Mouse (Mus musculus) heart, embryonic 12.5 days (tissue): ENCODE results near the gene Prkag1. TPM values are rescaled to one million over a fixed set of nuclear protein-coding genes. Genes with fewer than 3 reads are reported as not detected.

ENCODE experiments used
- ATAC-seq: fragments of 200-750 bp; cut with Nextera tagmentation; 2 replicates; pipeline ENCODE4 v1.8.0; 2017; ENCODE audit warnings: moderate TSS enrichment, moderate library complexity; ENCODE audit not compliant: insufficient number of reproducible peaks, low FRiP score
- H3K27ac ChIP-seq: fragments of 300-500 bp; sonication (generic); 2 replicates; pipeline ENCODE4 v1.5.1; 2016; ENCODE audit warnings: mild to moderate bottlenecking, moderate library complexity; ENCODE audit not compliant: poor library complexity, severe bottlenecking
- H3K27me3 ChIP-seq: fragments of 300-500 bp; sonication (generic); replicated peaks from 2 replicates; pipeline ENCODE4 v1.6.1; 2016; ENCODE audit warnings: mild to moderate bottlenecking, moderate library complexity
- H3K36me3 ChIP-seq: fragments of 300-500 bp; sonication (generic); 2 replicates; pipeline ENCODE4 v1.6.1; 2016; ENCODE audit warnings: mild to moderate bottlenecking, moderate library complexity
- H3K4me1 ChIP-seq: fragments of 300-500 bp; sonication (generic); replicated peaks from 2 replicates; pipeline ENCODE4 v1.6.1; 2016; ENCODE audit warnings: mild to moderate bottlenecking
- H3K4me2 ChIP-seq: fragments of 300-500 bp; sonication (generic); 2 replicates; pipeline ENCODE4 v1.6.1; 2016; ENCODE audit warnings: mild to moderate bottlenecking, moderate library complexity
- H3K4me3 ChIP-seq: fragments of 300-500 bp; sonication (generic); 2 replicates; pipeline ENCODE4 v1.5.1; 2016; ENCODE audit warnings: mild to moderate bottlenecking
- H3K9ac ChIP-seq: fragments of 300-500 bp; sonication (generic); 2 replicates; pipeline ENCODE4 v1.6.1; 2016; ENCODE audit warnings: mild to moderate bottlenecking, moderate library complexity
- H3K9me3 ChIP-seq: fragments of 300-500 bp; sonication (generic); replicated peaks from 2 replicates; pipeline ENCODE4 v1.6.1; 2016; ENCODE audit warnings: mild to moderate bottlenecking, moderate library complexity
- WGBS: fragments of 180-500 bp; shearing (Covaris S2); methylation state at CpG from one replicate; pipeline ENCODE4 v1.1.7; 2016; 5-methylcytosine and 5-hydroxymethylcytosine counted together
- polyA plus RNA-seq: library from polyadenylated mRNA; unstranded; fragments of >200 nt; fragmentation: Nextera tagmentation; extraction: Ambion mirVana; gene quantifications from 2 replicates; pipeline ENCODE4 v1.2.1, GENCODE M21; 2016

Gene Prkag1
- 81.5 and 83.5 TPM in 2 replicates for polyA plus RNA-seq

GRCm38 (mm10) chr15:98830736-98831683, at the start of gene Prkag1:
Gene Prkag1, minus strand, starts transcription at chr15:98831521.
- Histone ChIP-seq H3K9ac (peak within 1 kb of the TSS; percentile 92), H3K4me1 (peaks cover 49% of the 10 kb centered on the region), H3K27ac (peak within 1 kb of the TSS; percentile 97), H3K4me3 (peak within 1 kb of the TSS; percentile 81), H3K4me2 (peak within 1 kb of the TSS; percentile 71), H3K36me3 (peaks cover 37% of the 10 kb centered on the region), H3K27me3 (no peaks in the 10 kb centered on the region), H3K9me3 (no peaks in the 10 kb centered on the region)
- under 1% methylated on average over 65 of the region's 66 CpGs for WGBS
- peak; percentile 93 for ATAC-seq

GRCm38 (mm10) chr15:98877331-98877730, 46.0 kb upstream of the Prkag1 start:
- Histone ChIP-seq H3K27me3 (no peaks in the 10 kb centered on the region), H3K4me1 (peaks cover 20% of the 10 kb centered on the region), H3K27ac (no peak overlapping the region), H3K4me3 (no peak overlapping the region), H3K9ac (no peak overlapping the region), H3K4me2 (no peak overlapping the region), H3K9me3 (no peaks in the 10 kb centered on the region), H3K36me3 (0 out of 2 replicates have a peak, but pooled peaks cover 3% of the 10 kb centered on the region)
- WGBS: 9% methylated on average over 3 of the region's 3 CpGs
- ATAC-seq: no peak

- 1% methylated on average over 51 of the region's 51 CpGs for WGBS
- Histone ChIP-seq H3K9ac (peak overlapping the region; percentile 97), H3K4me2 (peak overlapping the region; percentile 99), H3K27me3 (no peaks in the 10 kb centered on the region), H3K4me3 (peak overlapping the region; percentile 85), H3K4me1 (peaks cover 37% of the 10 kb centered on the region), H3K36me3 (no peaks in the 10 kb centered on the region), H3K9me3 (no peaks in the 10 kb centered on the region), H3K27ac (peak overlapping the region; percentile 98)
- ATAC-seq: peak; percentile 85
These were observed 40.9 kb upstream of the Prkag1 start for GRCm38 (mm10) chr15:98871916-98872888.

- WGBS: under 1% methylated on average over 89 of the region's 94 CpGs
- Histone ChIP-seq H3K27ac (peak within 1 kb of the TSS; percentile 98), H3K4me2 (peak within 1 kb of the TSS; percentile 99), H3K9ac (peak within 1 kb of the TSS; percentile 97), H3K9me3 (no peaks in the 10 kb centered on the region), H3K36me3 (peaks cover 3% of the 10 kb centered on the region), H3K4me3 (peak within 1 kb of the TSS; percentile 85), H3K4me1 (peaks cover 40% of the 10 kb centered on the region), H3K27me3 (no peaks in the 10 kb centered on the region)
- ATAC-seq: peak; percentile 79
These were observed 40.0 kb upstream of the Prkag1 start, which contains the start of gene Kmt2d for GRCm38 (mm10) chr15:98871070-98871915. Gene Kmt2d, minus strand, starts transcription at chr15:98871204.

- peak overlapping the region; percentile 98 for H3K27ac ChIP-seq
- H3K36me3 ChIP-seq: peaks cover 12% of the 10 kb centered on the region
- H3K4me3 ChIP-seq: peak overlapping the region; percentile 85
- H3K4me1 ChIP-seq: peaks cover 40% of the 10 kb centered on the region
- no peaks in the 10 kb centered on the region for H3K9me3 ChIP-seq
- H3K4me2 ChIP-seq: peak overlapping the region; percentile 99
- WGBS: 0% methylated on average over 15 of the region's 16 CpGs
- H3K27me3 ChIP-seq: no peaks in the 10 kb centered on the region
- H3K9ac ChIP-seq: peak overlapping the region; percentile 97
- ATAC-seq: no peak
These were observed 39.1 kb upstream of the Prkag1 start for GRCm38 (mm10) chr15:98870179-98871069.

GRCm38 (mm10) chr15:98869342-98870178, 38.2 kb upstream of the Prkag1 start:
- ATAC-seq: no peak
- 9% methylated on average over 8 of the region's 8 CpGs for WGBS

GRCm38 (mm10) chr15:98868346-98869063, 37.2 kb upstream of the Prkag1 start:
- 31% methylated on average over 11 of the region's 11 CpGs for WGBS
- no peak for ATAC-seq

More at GRCm38 (mm10) chr15:98869342-98870178, 38.2 kb upstream of the Prkag1 start:
- H3K27ac ChIP-seq: peak overlapping the region; percentile 98
- H3K4me2 ChIP-seq: peak overlapping the region; percentile 99
- H3K4me1 ChIP-seq: peaks cover 40% of the 10 kb centered on the region
- H3K36me3 ChIP-seq: peaks cover 21% of the 10 kb centered on the region
- peak overlapping the region; percentile 97 for H3K9ac ChIP-seq
- H3K4me3 ChIP-seq: peak overlapping the region; percentile 85
- H3K27me3 ChIP-seq: no peaks in the 10 kb centered on the region
- no peaks in the 10 kb centered on the region for H3K9me3 ChIP-seq

GRCm38 (mm10) chr15:98867321-98867720, 36.0 kb upstream of the Prkag1 start:
- no peaks in the 10 kb centered on the region for H3K9me3 ChIP-seq
- H3K4me3 ChIP-seq: 0 out of 2 replicates have a peak overlapping the region, but pooled peaks have one; percentile 85
- H3K4me2 ChIP-seq: peak overlapping the region; percentile 99
- H3K9ac ChIP-seq: peak overlapping the region; percentile 97; the same call in 1 of the 2 replicates
- H3K27me3 ChIP-seq: no peaks in the 10 kb centered on the region
- no peak overlapping the region for H3K27ac ChIP-seq
- 56% methylated on average over 6 of the region's 6 CpGs for WGBS
- peaks cover 32% of the 10 kb centered on the region for H3K4me1 ChIP-seq
- H3K36me3 ChIP-seq: peaks cover 43% of the 10 kb centered on the region
- ATAC-seq: no peak

More at GRCm38 (mm10) chr15:98868346-98869063, 37.2 kb upstream of the Prkag1 start:
- H3K9ac ChIP-seq: peak overlapping the region; percentile 97
- H3K4me3 ChIP-seq: peak overlapping the region; percentile 85
- H3K9me3 ChIP-seq: no peaks in the 10 kb centered on the region
- peak overlapping the region; percentile 99 for H3K4me2 ChIP-seq
- H3K27ac ChIP-seq: peak overlapping the region; percentile 66
- peaks cover 40% of the 10 kb centered on the region for H3K4me1 ChIP-seq
- H3K36me3 ChIP-seq: peaks cover 31% of the 10 kb centered on the region
- H3K27me3 ChIP-seq: no peaks in the 10 kb centered on the region
